In genomic region chr15:81663281-81663680, GRCm38 (mm10) we compare ENCODE assay signal across 8 mouse cellular contexts. TPM values are rescaled to one million over a fixed set of nuclear protein-coding genes. Genes with fewer than 3 reads are reported as not detected.
A peak's percentile ranks its signal among the peaks of the same experiment; 100 is the strongest.
DNase-seq lines count a peak whose midpoint lies in the region; ATAC-seq and TF ChIP-seq lines count a peak whose summit lies in the region.

No protein-coding gene starts in this region.

- ATAC-seq in embryonic facial prominence, embryonic 13.5 days (ENCODE audit: insufficient number of reproducible peaks, insufficient read depth, low FRiP score, low TSS enrichment, low read depth), result no peak
- ATAC-seq in neural tube, embryonic 15.5 days (ENCODE audit: low FRiP score), result peak; percentile 29; the same call in 1 of the 2 replicates

- peak overlapping the region; percentile 87 for H3K4me2 ChIP-seq in embryonic facial prominence, embryonic 13.5 days
- peak overlapping the region; percentile 91 for H3K4me2 ChIP-seq in neural tube, embryonic 15.5 days

- H3K9me3 ChIP-seq in embryonic facial prominence, embryonic 13.5 days, result no peaks in the 10 kb centered on the region
- H3K9me3 ChIP-seq in limb, embryonic 10.5 days (replicated peaks), result no peaks in the 10 kb centered on the region
- H3K9me3 ChIP-seq in neural tube, embryonic 15.5 days (replicated peaks), result no peaks in the 10 kb centered on the region

- DNase-seq in layer of hippocampus, adult 2 months (ENCODE audit: low spot score in 2 of 2), result no peak
- DNase-seq in layer of hippocampus, adult 9-11 months, result no peak
- no peak for DNase-seq in limb, embryonic 10.5 days (ENCODE audit: low spot score)
- DNase-seq in left cerebral cortex, postnatal 4 days, result no peak
- no peak for DNase-seq in ovary, adult 18-20 months (ENCODE audit: low spot score)
- no peak for DNase-seq in kidney, adult 8-10 months

- peaks cover 10% of the 10 kb centered on the region for H3K4me1 ChIP-seq in embryonic facial prominence, embryonic 13.5 days
- H3K4me1 ChIP-seq in limb, embryonic 10.5 days, result peaks cover 11% of the 10 kb centered on the region
- H3K4me1 ChIP-seq in neural tube, embryonic 15.5 days, result peaks cover 15% of the 10 kb centered on the region

- no peaks in the 10 kb centered on the region for H3K27me3 ChIP-seq in embryonic facial prominence, embryonic 13.5 days
- H3K27me3 ChIP-seq in limb, embryonic 10.5 days (ENCODE audit: low read depth, poor library complexity, severe bottlenecking), result no peaks in the 10 kb centered on the region
- no peaks in the 10 kb centered on the region for H3K27me3 ChIP-seq in neural tube, embryonic 15.5 days (replicated peaks)

- H3K9ac ChIP-seq in embryonic facial prominence, embryonic 13.5 days, result no peak overlapping the region
- H3K9ac ChIP-seq in neural tube, embryonic 15.5 days (replicated peaks), result no peak overlapping the region

- intact Hi-C loops in left cerebral cortex, postnatal 4 days (cut with DNase I), result no loop called here

- H3K27ac ChIP-seq in layer of hippocampus, adult 2 months, result no peak overlapping the region
- H3K27ac ChIP-seq in embryonic facial prominence, embryonic 13.5 days, result no peak overlapping the region
- no peak overlapping the region for H3K27ac ChIP-seq in limb, embryonic 10.5 days
- no peak overlapping the region for H3K27ac ChIP-seq in neural tube, embryonic 15.5 days (replicated peaks)

- TF ChIP-seq CTCF in layer of hippocampus, adult 2 months (conservative IDR thresholded peaks at IDR 0.05), result no peak

- peak overlapping the region; percentile 100 for H3K4me3 ChIP-seq in layer of hippocampus, adult 2 months
- H3K4me3 ChIP-seq in embryonic facial prominence, embryonic 13.5 days, result peak overlapping the region; percentile 91
- H3K4me3 ChIP-seq in limb, embryonic 10.5 days, result peak overlapping the region; percentile 91
- peak overlapping the region; percentile 81 for H3K4me3 ChIP-seq in neural tube, embryonic 15.5 days (replicated peaks)

- peaks cover 14% of the 10 kb centered on the region for H3K36me3 ChIP-seq in embryonic facial prominence, embryonic 13.5 days
- H3K36me3 ChIP-seq in limb, embryonic 10.5 days, result peaks cover 15% of the 10 kb centered on the region
- H3K36me3 ChIP-seq in neural tube, embryonic 15.5 days, result peaks cover 13% of the 10 kb centered on the region

- 71% methylated on average over 10 of the region's 10 CpGs for WGBS in embryonic facial prominence, embryonic 13.5 days
- 67% methylated on average over 10 of the region's 10 CpGs for WGBS in limb, embryonic 10.5 days
- WGBS in neural tube, embryonic 15.5 days, result 59% methylated on average over 10 of the region's 10 CpGs

RNA-seq across cellular contexts. Expression of gene L3mbtl2, which starts 0.4 kb away (rescaled TPM):
- total RNA-seq in layer of hippocampus, adult 2 months (2021), result 10 to 100 TPM; 40.8 to 43.5 TPM
- 20.1 and 20.7 TPM in 2 replicates for polyA plus RNA-seq in embryonic facial prominence, embryonic 13.5 days (2015; fragmentation: Nextera tagmentation; extraction: Ambion mirVana)
- polyA plus RNA-seq in limb, embryonic 10.5 days (2016; fragmentation: Nextera tagmentation; extraction: Ambion mirVana), result 37.1 and 42.1 TPM in 2 replicates
- polyA plus RNA-seq in neural tube, embryonic 15.5 days (2015; fragmentation: Nextera tagmentation; extraction: Ambion mirVana), result 28.0 and 28.8 TPM in 2 replicates
- total RNA-seq in left cerebral cortex, postnatal 4 days (2021), result 10 to 100 TPM; 35.6 to 39.8 TPM

RNA-seq across cellular contexts. Expression of gene Chadl, which starts 33.8 kb away (rescaled TPM):
- 10 to 100 TPM; 11.7 to 12.3 TPM for total RNA-seq in layer of hippocampus, adult 2 months (2021)
- 10.3 and 10.4 TPM in 2 replicates for polyA plus RNA-seq in embryonic facial prominence, embryonic 13.5 days (2015; fragmentation: Nextera tagmentation; extraction: Ambion mirVana)
- 1.3 and 2.4 TPM in 2 replicates for polyA plus RNA-seq in limb, embryonic 10.5 days (2016; fragmentation: Nextera tagmentation; extraction: Ambion mirVana)
- polyA plus RNA-seq in neural tube, embryonic 15.5 days (2015; fragmentation: Nextera tagmentation; extraction: Ambion mirVana), result 31.7 and 34.9 TPM in 2 replicates
- total RNA-seq in left cerebral cortex, postnatal 4 days (2021), result 10 to 100 TPM; 25.3 to 26.6 TPM
